Mouse (Mus musculus): ENCODE measurements around the gene Slc26a3. TPM values are rescaled to one million over a fixed set of nuclear protein-coding genes. Genes with fewer than 3 reads are reported as not detected.

Gene Slc26a3
- polyA plus RNA-seq, 1 experiment from 2014 or later = not detected

Other genes starting within 250 kb of the Slc26a3 start
- gene Gm6993, start 150.1 kb upstream of the Slc26a3 start, polyA plus RNA-seq (2016; fragmentation: Nextera tagmentation; extraction: Ambion mirVana) = not detected in 2 replicates
- 80.8 and 82.3 TPM in 2 replicates for gene Lamb1, start 125.6 kb upstream of the Slc26a3 start, polyA plus RNA-seq (2016; fragmentation: Nextera tagmentation; extraction: Ambion mirVana)
- gene Dld, start 39.4 kb upstream of the Slc26a3 start, polyA plus RNA-seq (2016; fragmentation: Nextera tagmentation; extraction: Ambion mirVana) = 159 and 165 TPM in 2 replicates
- 10.5 and 12.4 TPM in 2 replicates for gene Cbll1, start 108.7 kb downstream of the Slc26a3 start, polyA plus RNA-seq (2016; fragmentation: Nextera tagmentation; extraction: Ambion mirVana)
- gene Slc26a4, start 169.1 kb downstream of the Slc26a3 start, polyA plus RNA-seq (2016; fragmentation: Nextera tagmentation; extraction: Ambion mirVana) = 0.17 and 0.28 TPM in 2 replicates
- 30.0 and 33.5 TPM in 2 replicates for gene Bcap29, start 243.8 kb downstream of the Slc26a3 start, polyA plus RNA-seq (2016; fragmentation: Nextera tagmentation; extraction: Ambion mirVana)

All from embryonic facial prominence, embryonic 12.5 days (tissue).